Mouse (Mus musculus): Measurements from ENCODE around the gene Nt5c3b. TPM values are rescaled to one million over a fixed set of nuclear protein-coding genes. Genes with fewer than 3 reads are reported as not detected.

Nt5c3b gene
- polyA plus RNA-seq, 1 experiment = 45.5 TPM

DNA sequence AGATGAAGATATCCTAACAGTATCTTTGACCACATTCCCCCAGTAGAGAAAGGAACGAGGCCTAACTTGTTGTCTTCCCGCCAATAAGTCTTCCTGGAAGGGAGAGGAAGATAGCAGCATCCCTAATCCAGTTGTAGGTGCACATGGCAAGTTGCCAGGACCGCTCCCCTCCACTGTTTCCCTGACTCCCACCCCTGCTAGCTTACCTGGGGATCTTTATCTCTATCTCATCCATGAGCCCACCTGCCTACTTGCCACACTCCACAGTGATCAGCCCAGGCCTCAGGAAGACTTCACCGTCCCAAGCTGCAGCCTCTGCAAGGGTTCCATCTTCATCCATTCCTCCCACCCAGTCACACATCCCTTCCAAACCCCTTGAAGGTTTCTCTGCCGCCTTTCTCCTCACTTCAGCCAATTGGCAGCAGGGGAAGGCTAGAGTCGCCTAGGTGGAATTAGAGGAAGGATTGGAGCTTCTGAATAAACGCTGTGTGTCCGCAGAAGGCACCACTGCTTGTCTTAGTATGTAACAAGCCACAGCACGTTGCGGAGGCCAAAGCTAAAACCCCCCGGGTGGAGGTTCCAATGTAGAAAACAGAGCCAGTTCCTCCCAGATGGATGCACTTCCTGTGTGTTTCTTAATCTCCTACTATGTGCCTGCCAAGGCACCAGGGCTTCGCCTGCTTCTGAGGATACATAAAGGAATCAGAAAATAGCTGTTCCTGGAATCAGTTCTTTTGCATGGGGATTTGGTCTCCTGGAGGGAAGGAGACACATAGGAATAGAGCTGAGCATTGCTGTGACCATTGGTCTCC is 41.7 kb downstream of the Nt5c3b start:
- DNase-seq (ENCODE audit: low read depth) = no peak

DNA sequence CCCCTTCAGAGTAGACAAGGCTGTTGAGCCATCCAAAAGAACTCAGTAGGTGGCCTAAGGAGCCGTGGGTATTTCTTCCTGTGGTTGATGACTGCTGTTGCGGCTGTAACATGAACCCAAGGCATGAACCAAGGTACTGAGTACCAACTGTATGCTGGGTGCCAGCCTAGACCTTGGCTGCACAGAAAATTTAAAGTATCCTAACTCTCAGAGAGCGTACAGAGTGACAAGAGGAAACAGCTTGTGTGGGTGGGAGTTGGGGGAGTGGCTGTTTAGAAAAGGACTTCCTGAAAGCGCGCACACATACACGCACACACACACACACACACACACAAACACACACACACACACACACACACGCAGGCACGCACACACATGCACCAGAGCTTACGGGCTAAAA is 42.3 kb downstream of the Nt5c3b start:
- DNase-seq (ENCODE audit: low read depth) = no peak

DNA sequence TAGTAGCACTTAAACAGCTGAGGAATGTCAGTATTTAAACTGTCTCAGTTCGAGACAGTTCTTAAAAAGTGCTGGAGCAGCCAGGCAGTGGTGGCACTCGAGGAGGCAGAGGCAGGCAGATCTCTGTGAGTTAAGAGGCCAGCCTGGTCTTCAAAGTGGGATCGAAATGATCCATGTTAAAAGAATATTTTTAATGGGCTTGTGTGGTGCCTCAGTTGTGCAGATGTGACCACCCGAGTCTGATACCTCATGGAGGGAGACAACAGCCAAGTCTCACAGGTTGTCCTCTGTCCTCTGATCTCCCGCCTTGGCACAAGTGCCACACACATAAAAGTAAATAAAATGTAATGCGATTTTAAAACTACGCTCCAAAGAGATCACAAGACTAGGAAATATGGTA is 43.1 kb downstream of the Nt5c3b start:
- no peak for DNase-seq (ENCODE audit: low read depth)

DNA sequence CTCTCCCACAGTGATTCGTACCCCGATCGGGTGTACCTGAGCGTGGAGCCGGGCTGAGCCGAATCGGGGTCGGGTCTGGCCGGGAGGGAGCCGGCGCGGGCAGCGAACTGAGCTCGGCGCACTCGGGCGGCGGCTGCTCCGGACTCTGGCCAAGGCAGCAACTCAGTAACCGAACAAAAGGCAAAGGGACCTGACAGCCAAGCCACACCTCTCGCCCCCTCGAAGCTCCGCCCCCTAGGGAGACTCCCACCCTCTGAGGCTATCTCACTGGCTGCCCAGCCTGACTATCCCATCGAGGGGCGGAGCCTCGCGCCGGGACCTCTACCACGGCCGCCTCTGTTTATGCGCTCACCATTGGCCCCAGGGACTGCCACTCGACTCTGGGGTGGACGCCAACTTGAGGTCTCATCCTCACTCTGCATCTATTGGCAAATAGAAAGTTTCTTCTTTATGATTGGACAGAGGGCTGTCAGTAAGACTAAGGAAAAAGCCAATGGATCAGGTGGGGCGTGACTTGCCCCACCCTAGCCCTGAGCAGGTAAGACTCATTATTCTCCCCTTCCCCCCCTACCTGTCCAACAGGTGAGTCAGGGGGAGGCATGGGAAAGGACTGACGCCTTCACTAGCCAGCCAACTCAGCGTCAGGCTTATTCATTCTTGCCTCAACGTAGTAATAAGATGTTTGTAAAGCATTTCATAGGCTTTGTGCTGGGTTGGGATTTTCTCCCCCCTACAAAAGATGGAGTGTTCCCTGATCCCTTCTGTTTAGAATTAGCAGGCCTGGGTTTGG is 43.8 kb downstream of the Nt5c3b start, which contains the start of gene Jup:
Gene Jup (minus strand): TSS at position 164 of the 790 bp plus-strand sequence.
- DNase-seq (ENCODE audit: low read depth) = peak; percentile 98

DNA sequence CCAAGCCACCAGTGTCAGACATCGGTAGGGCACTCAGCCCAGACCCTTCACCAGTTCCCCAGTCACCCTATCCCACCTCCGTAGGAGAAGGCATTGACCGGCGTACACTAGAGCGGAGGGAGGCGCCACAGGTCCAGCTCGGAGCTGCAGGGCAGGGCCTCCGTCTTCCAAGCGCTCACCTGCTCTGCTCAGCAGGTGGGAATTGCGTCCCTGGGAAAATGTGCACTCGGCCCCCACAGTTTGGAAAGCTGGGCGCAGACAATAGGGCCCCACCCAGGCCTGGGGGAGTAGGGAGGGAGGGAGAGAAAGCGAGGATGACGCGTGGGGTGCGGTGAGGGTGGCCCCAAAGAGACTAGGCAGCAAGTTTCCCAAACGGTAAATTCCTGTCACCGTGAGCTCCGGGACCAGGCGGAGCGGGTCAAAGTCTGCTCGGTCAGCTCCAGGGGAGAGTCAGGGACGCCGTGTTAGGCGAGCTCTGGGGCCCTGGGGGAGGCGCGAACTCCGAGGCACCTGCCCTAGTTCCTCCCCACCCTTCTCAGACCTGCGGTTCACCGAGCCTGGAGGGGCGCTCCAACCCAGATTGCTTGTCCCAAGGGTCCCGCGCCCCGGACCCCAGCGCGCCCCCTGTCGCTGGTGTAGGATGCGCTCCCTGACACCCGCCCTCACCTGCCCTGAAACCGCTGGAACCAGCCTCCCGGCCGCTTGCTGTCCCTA is 44.6 kb downstream of the Nt5c3b start:
- DNase-seq (ENCODE audit: low read depth) = no peak

DNA sequence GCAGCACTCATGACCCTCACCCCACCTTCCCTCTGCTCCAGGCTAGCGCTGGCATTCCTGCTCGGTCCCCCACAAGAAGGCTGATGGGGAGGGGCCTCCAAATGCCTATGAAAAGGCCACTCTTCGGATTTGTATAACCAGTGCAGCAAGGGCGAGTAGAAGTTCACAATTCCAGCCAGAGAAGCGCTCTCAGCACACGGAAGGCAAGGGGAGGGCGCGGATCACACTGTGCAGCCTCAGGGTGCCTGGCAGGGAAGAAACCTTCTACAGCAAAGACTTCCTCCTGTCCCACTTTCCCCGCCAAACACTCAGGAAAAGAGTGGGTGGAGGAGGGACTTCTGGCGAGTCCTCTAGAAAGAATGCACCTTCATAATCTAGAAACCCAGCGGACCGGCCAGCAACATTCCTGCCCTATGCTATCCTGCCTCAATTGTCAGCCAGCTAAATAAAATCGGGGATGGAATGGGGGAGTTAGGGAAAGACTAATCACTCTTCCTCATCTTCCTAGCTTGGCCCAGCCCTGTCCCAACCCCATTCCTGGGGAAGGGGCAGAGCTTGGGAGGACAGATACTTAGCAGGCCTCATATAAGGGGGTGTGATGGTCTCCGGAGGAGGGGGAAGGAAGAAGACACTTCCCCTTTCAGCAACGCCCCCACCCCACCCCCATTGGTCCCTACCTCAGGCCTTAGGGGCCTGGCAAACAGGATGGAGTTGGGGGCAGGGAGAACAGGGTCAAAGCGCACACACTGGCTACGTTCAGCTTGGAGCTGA is 45.6 kb downstream of the Nt5c3b start:
- DNase-seq (ENCODE audit: low read depth) = no peak

DNA sequence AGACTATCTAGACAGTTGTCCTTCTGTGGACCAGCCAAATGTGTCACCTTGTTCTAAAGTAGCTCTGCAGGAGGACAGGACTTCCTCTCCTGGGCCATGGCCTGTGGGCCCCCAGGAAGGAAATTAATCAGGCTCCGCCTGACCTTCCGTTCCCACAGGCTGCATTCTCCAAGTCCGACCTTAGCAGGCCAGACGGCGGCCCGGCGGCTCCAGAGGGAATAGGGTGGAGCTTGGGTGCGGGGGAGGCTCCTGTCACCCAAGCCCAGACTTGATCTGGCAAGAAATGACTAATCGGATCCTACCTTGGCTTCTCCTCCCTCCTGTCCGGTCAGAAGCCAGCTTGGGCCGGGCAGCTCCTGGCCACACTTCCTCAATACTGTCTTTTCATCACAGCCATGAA is 46.4 kb downstream of the Nt5c3b start:
- no peak for DNase-seq (ENCODE audit: low read depth)

DNA sequence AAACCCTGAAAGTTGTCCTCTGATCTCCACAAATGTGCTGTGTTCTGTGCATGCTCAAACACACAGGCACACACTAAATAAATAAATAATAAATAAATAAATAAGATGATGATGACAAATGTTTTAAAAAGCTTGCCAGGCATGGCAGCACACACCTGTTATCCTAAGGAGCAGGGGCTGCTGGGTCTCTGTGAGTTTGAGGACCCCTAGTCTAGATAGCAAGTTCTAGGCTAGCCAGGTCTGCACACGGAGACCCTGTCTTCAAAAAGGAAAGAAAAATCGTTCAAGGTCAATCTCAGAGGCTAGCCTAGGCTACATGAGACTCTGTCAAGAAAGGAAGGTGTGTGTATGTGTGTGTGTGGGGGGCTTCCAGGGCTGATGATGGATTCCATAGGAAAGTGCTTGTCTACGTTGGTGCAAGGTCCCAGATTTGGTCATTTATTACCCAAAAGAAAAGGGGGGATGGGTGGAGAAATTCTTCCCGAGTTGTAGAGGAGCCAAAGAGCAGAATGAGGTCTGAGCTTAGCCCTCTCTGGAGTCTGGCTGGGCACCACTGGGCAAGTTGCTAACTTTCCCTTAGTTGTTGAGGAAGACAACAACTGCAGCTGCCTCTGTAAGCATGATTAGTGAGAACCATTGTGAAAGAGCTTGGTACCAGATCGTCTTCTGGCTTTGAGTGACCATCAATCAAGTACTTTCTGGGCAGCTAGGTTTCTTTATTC is 47.1 kb downstream of the Nt5c3b start:
- no peak for DNase-seq (ENCODE audit: low read depth)

DNA sequence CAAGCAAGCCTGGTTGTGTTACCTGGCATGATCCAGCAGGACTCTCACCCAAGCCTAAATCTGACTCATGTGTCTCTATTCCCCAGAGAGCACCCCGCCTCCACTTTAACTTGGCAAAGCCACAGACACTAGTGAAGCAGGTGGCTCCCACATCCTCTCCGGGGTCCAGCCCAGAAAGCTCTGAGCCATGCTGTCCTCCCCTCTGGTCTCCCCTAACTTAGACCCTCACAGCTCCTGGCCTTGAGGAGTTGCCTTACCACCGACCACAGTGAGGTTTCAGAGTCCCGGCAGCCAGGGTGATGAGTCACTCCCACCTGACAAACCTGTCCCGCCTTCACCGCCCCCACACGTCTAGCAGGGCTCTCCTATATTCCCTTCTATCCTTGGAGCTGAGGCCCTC is 47.9 kb downstream of the Nt5c3b start:
- no peak for DNase-seq (ENCODE audit: low read depth)

DNA sequence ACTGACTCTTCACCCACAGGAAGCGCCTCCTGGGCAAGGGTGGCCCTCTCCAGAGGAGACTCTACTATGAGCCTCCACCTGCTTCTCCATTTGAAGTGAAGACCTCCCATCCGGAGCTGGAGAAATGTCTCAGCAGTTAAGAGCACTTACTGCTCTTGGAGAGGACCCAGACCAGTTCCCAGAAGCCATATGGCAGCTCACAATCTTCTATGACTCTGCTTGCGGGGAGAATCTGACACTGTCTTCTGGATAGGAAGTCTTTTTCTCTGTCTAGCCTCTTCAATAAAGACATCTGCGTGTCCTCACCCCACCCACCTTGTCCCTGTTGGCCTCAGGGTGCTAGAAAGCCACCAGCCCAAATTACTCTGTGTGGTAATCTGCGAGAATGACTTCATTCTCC is 48.6 kb downstream of the Nt5c3b start:
- no peak for DNase-seq (ENCODE audit: low read depth)

DNA sequence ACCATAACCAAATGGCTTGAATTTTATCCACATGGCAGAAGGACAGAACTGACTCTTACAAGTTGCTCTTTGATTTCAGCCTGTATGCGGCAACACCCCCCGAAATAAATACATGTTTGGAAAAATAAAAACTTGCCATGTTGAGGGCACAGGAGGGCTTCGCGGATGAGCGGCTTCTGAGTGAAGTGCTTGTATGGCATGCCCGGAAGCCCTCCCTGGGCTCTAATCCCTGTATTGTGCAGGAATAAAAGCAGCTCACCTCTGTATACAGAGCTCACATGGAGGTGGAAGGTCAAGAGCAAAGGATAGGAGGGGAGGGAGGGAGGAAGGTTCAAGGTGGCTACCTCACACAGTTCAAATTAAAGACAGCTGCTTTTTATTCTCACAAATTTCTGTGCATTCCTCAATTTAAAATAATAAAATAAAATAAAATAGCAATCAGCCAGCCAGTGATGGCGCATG is 49.7 kb downstream of the Nt5c3b start:
- no peak for DNase-seq (ENCODE audit: low read depth)

DNA sequence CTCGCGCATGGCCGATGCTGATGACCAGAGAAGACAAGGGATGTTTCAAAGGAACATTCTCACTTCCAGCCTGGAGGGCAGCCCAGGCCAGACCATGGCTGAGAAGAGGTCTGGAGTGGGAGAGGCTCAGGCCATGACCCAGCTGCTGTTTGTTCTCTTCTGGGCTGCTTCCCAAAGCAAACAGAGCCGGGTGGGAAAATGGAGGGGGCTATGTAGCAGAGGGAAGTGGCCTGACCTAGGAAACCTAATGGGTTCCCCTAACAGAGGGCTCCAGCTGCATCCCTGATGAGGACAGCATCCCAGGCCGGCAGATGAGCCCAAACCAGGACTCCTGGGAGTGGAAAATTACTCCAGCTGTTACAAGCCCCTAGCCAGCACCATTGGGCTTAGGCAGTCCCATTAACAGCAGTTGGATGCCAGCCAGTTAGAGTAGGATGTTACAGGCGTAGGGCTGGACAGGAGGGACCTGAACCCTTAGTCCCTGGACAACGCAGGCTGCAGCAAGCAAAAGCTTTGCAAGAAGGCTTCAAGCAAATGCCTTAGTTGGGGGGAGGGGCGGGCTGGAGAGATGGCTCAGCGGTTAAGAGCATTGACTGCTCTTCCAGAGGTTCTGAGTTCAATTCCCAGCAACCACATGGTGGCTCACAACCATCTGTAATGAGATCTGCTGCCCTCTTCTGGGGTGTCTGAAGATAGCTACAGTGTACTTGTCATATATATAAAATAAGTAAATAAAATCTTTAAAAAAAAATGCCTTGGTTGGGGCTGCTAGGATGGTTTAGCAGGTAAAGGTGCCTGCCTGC is 50.3 kb downstream of the Nt5c3b start:
- no peak for DNase-seq (ENCODE audit: low read depth)

DNA sequence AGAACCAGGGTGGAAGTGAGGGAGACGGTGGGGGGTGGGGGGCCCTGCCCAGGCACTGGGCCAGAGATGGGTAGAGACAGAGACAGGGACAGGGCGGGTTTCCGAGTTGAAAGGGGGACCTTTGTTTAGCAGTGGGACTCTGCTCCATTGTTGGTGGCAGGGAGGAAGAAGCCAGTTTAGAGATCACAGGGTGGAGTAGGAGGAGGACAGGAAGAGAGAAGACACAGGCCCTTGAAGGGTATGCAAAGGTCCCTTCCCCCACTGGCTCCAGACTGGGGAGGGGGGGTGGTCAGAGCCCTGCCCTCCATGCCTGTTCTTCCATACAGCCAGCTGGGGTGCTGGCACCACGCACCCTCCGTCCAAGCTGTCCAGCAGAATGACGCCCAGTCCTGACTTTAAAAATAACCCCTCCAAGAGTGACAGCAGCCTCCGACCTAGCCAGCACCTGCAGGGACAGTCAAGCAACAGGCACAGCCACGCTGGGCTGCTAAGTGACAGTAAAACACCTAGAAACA is 51.6 kb downstream of the Nt5c3b start:
- DNase-seq (ENCODE audit: low read depth) = no peak

DNA sequence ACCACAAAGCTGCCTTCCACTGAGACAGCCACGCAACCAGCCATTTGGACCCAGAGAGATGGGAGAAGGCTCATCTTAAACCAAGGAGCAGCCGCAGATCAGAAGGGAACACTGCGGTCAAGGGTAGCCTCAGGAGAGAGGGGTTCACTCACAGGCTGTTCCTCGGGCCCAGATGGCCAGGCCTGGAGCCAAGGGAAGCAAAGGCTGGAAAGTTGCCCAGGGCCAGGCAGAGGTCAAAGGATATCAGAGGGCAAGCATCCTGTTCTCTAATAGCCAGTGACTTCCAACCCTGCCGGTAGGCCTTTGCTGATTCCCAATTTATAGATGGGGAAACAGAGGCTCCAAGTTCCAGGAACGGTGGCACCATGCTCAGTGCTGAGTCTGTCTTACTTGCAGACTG is 53.0 kb downstream of the Nt5c3b start:
- no peak for DNase-seq (ENCODE audit: low read depth)

DNA sequence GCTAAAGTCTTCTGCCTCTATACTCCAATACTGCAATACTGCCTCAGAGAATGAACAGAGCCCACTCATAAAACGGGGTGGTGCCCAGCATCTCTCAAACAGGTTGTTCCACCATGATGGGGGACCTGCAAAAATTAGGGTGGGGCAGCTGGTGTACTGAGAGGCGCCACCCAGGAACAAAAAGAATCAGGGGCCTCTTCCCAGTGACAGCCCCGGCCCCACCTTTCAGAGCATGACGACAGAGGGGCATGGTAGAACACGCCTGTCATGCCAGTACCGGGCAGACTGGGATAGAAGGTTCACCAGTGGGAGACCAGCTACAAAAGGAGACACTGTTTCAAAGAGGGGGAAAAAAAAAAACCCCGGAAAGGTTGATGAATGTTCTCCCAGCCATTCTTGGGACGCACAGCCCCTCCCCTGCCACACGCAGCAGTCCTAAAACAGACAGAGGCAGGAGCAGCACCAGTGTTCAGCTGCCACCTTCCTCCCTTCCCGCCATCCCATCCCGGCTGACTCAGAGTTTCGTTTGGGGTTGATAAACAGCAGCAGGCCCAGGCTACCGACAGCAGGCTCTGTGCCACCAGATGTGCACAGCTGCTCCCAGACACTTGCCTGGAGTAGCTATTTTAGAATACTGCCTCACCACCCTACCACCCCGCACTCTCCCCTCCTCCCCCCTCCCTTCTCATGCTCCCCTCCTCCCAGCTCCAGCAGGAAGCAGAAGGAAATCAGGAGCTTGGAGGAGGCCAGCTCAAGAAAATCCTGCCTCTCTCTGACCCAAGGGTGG is 53.8 kb downstream of the Nt5c3b start:
- DNase-seq (ENCODE audit: low read depth) = no peak

DNA sequence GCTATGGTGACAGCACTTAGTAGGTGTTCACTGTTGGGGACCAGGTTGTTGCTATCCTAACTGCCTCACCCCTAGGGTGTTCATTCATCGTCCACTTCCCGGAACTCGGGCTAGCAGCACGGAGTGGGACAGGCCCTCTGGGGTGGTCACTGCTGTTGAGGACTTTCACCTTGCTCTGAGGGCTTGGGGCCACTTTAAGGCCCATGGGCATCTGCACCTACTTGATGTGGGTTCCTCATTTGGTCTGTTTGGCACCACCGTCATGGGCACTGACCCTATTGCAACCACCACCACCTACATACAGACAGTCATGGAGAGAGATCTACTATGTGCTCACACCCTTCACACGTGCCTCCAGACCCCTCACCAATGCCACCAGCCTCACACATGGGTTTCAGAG is 54.5 kb downstream of the Nt5c3b start:
- DNase-seq (ENCODE audit: low read depth) = no peak

DNA sequence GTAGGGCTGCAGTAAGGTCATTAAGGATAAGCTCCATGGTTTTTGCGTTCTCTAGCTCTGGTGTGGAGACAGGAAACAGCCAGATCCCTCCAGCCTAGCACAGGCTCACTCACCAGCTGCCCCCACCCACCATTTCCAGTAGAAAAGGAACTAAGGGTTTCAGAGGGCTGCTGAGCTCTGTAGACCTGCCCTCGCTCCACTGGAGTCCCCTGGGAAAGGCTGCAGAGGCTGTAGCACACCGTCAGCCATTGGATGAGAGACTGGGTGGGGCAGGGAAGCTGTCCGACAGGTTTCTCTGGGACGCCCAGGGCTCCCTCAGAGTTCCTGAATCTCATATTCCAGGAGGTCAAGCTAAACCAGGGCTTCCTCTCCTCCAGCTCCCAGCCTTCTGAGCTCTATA is 55.0 kb downstream of the Nt5c3b start:
- DNase-seq (ENCODE audit: low read depth) = no peak

DNA sequence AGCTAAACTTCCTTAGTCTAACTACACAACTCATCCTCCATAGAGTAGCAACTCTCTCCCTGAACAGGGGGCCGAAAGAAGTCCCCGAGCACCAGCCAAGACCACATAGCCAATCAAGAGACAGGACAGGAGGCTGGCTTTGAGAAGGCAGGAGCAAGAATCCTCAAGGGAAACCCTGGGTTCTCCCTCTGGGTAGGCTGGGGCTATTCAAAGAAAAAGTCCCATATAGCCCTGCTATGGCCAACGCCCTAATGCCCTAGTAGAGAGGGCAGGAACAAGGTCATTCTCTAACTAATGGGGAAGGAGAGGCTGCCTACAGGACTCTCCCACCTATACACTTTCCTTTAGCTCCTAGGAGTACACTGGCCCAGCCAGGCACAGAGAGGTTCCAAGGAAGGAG is 56.6 kb downstream of the Nt5c3b start:
- DNase-seq (ENCODE audit: low read depth) = no peak

DNA sequence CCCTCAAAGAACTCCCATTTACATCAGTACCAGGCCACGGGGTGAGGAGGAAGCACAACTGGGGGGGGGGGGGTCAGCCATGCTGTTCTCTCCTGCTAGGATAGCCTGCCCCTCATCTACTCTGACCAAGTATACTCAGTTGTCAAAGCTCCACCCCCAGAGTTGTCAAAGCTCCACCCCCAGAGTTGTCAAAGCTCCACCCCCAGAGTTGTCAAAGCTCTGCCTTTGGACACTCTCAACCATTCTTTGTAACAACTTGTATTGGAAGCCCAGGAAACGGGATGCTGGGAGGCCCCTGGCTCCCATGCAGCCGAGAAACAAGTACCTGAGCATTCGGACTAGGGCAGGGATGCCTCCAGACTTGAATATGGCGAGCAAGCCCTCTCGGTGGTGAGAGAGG is 58.9 kb downstream of the Nt5c3b start:
- no peak for DNase-seq (ENCODE audit: low read depth)
